Mouse (Mus musculus) c-Kit-positive CD71-positive TER-119-negative erythroid progenitor cells, embryonic 14.5 days (primary cell): ENCODE measurements around the gene Tmem126b.

ENCODE experiments used
- DNase-seq: peaks from one replicate; pipeline ENCODE4 v3.0.0-alpha.2; 2013; ENCODE audit warnings: low read depth

The Tmem126b gene

DNA sequence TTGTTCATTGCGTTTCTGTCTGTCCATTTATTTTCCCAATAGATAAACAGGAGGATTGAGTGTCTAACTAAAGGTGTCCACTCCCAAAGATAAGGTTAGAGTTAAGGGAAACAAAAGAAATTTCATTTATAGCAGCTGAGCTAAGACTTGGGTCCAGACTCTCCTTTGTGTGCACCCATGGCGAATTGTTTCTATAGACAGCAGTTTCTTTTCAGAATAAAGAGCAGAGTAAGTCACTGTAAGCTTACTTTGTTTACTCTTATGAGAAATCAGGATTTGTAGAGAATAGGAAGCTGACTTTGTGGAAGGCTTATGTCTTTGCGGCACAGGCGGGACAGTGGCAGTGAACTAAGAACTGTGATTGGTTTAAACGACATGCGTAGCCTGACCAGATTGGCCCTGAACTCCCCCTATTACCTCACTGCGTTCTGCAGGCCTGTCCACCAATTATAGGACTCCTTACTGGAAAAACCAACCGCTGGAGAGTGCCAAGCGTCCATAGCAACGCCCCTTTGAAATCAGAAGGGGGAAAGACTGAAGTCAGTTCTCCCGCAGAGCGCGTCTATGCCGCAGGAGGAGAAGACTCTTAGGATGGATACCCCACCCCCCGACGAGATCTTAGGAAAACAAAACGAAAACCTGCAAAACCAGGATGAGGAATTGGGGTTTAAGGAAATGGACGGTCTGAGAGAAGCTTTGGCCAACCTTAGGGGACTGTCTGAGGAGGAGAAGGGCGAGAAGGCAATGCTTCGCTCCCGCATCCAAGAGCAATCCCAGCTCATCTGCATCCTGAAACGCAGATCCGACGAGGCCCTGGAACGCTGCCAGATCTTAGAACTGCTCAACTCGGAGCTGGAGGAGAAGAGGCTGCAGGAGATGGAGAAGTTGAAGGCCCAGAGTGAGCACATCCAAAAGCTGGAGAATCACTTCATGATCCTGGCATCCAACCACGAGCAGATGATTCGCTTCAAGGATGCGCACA, 49.5 kb downstream of the Tmem126b start, which contains the start of gene Ccdc89:
Gene Ccdc89 (plus strand): TSS at position 558 of the 982 bp plus-strand sequence.
- peak; percentile 40 for DNase-seq
